Mouse (Mus musculus) embryonic facial prominence, embryonic 12.5 days (tissue): ENCODE measurements at regions not wholly inside any gene's neighbourhood (a gene's known extent, or its start where the extent isn't known, plus 50 kb on each side); places are given as distances from the start of the nearest gene placed in this dataset.

Source experiments
- ATAC-seq: fragments of 200-750 bp; cut with Nextera tagmentation; 2 replicates; pipeline ENCODE4 v1.8.0; 2017; ENCODE audit not compliant: insufficient number of reproducible peaks, insufficient read depth, low FRiP score, low TSS enrichment
- H3K27ac ChIP-seq: fragments of 300-500 bp; sonication (generic); 2 replicates; pipeline ENCODE4 v1.5.1; 2016; ENCODE audit warnings: mild to moderate bottlenecking
- H3K27me3 ChIP-seq: fragments of 300-500 bp; sonication (generic); 2 replicates; pipeline ENCODE4 v1.6.1; 2016; ENCODE audit warnings: mild to moderate bottlenecking, moderate library complexity
- H3K36me3 ChIP-seq: fragments of 300-500 bp; sonication (generic); 2 replicates; pipeline ENCODE4 v1.6.1; 2016; ENCODE audit warnings: mild to moderate bottlenecking
- H3K4me1 ChIP-seq: fragments of 300-500 bp; sonication (generic); 2 replicates; pipeline ENCODE4 v1.6.1; 2016
- H3K4me2 ChIP-seq: fragments of 300-500 bp; sonication (generic); replicated peaks from 2 replicates; pipeline ENCODE4 v1.6.1; 2016; ENCODE audit warnings: mild to moderate bottlenecking, moderate library complexity
- H3K4me3 ChIP-seq: fragments of 300-500 bp; sonication (generic); 2 replicates; pipeline ENCODE4 v1.5.1; 2016; ENCODE audit warnings: mild to moderate bottlenecking
- H3K9ac ChIP-seq: fragments of 300-500 bp; sonication (generic); 2 replicates; pipeline ENCODE4 v1.6.1; 2016; ENCODE audit warnings: mild to moderate bottlenecking, moderate library complexity
- H3K9me3 ChIP-seq: fragments of 300-500 bp; sonication (generic); 2 replicates; pipeline ENCODE4 v1.6.1; 2016; ENCODE audit warnings: mild to moderate bottlenecking, moderate library complexity
- WGBS: fragments of 180-500 bp; shearing (Covaris S2); methylation state at CpG from one replicate; pipeline ENCODE4 v1.1.7; 2016; 5-methylcytosine and 5-hydroxymethylcytosine counted together

DNA sequence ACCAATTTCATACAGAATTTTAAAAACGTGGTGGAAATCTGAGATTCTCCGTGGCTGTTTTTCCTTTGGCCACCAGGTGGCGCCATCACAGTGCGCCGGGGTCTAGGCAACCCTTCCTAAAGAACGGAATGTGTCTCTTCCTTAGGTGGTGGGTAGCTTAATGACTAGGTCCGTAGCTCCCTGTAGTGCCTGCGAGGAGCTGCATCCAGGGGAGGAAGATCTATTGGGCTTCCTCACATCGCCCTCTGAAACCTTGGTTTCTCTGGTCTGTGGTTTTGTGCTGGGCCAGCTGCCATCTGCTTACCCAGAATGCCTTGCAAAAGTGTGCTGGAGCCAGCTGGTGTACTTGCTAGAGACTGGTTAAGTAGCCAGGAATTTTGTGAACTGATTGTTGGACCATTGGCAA lies 107.6 kb downstream of the Slc4a3 start:
- Histone ChIP-seq H3K4me2 (no peak overlapping the region), H3K27me3 (0 out of 2 replicates have a peak, but pooled peaks cover 3% of the 10 kb centered on the region), H3K4me1 (peaks cover 23% of the 10 kb centered on the region; the same call in 1 of the 2 replicates), H3K9me3 (no peaks in the 10 kb centered on the region), H3K4me3 (no peak overlapping the region), H3K36me3 (no peaks in the 10 kb centered on the region), H3K27ac (no peak overlapping the region), H3K9ac (no peak overlapping the region)
- no peak for ATAC-seq
- WGBS = 2% methylated on average over 9 of the region's 9 CpGs

DNA sequence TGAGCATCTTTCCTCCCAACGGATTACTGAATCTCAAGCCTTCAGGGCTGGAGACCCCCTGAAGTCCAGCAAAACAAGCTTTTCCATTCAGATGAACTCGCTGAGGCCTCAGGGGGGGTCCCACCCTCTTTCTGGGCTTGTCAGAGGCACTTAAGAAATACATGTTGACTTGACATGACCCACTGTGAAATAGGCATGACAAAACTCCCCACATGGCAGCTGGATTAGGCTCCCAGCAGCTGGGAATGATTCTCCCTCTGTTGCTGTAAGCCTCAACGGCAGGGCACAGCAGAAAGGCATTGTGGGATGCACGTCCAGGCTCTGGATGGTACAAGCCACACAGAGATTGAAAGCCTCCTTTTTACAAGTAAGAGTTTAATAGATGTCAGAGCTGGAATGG lies 110.5 kb downstream of the Slc4a3 start:
- H3K27ac ChIP-seq = peak overlapping the region; percentile 37
- H3K27me3 ChIP-seq = no peaks in the 10 kb centered on the region
- no peak for ATAC-seq
- 34% methylated on average over 4 of the region's 4 CpGs for WGBS
- no peaks in the 10 kb centered on the region for H3K9me3 ChIP-seq
- no peak overlapping the region for H3K4me3 ChIP-seq
- H3K4me2 ChIP-seq = no peak overlapping the region
- peaks cover 23% of the 10 kb centered on the region; the same call in 1 of the 2 replicates for H3K4me1 ChIP-seq
- no peaks in the 10 kb centered on the region for H3K36me3 ChIP-seq
- no peak overlapping the region for H3K9ac ChIP-seq

DNA sequence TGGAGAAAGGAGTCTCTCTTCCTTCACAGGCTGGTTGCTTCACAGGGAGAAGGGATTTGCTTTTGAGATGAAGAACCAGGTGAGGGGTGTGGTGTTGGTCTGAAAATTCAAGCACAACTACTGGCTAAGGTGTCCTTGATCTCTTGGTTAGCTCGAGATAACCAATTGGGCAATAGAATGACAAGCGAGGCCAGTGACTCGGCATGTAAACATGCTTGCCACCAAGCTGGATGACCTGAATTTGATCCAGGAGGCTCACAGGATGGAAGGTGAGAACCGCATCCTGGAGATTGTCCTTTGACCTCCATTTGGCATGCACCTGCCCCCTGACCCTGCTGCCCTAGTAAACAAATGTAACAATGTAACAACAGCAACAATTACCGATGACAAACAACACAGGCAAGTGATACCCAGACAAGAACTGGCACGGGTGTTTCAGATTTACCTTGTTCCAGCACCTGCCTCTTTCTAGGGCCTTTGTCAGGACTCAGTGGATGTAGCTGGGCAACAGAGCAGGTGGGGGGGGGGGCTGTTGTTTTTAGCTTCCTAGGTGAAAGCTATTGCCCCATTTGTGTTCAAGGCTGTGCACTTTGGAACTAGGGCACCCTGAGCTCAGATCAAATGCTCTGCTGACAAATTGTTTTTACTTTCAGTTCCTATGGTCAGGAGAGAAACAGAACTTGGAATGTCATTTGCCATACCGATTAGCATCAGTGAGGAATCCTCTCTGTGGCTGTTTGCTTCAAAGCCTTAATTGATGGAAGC lies 114.5 kb downstream of the Slc4a3 start:
- ATAC-seq = no peak

DNA sequence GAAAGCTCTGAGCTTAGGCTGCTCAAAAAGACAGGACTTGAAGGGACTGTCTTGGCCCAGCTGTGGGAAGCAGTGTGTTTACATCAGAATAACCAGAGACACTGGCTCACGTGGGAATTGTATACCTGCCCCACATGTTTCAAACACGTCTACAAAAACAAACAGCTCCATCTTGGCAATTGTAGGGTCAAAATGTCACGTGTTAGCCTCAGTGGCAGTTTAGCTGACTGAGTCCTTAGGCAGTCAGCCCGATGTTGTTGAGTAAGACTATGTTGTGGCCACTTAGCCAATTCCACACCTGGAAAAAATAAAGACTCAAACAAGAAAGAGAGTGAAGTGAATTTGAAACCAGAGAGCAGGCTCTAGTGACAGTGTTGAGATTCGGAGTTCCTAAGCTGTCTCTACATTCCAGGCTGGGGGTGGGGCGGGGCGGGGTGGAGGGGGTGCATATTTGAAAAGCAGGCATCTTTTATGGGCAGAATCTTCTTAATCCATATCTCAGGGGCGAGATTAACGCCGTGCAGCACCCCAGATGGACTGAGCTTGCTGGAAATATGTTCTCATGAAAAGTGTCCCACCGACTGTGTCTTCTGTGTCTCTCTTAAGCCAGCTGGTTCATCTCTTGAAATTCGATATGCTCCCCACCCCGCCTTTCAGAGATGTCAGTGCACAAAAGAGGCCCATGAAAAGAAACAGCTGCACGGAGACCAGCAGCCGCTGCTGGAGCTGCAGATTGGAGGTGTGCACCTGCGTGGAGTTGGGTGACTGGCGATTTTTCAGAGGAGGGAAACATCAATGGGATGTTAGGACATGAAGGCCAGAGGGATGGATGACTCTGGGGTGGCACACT lies 116.3 kb downstream of the Slc4a3 start:
- ATAC-seq = peak; percentile 55; the same call in 1 of the 2 replicates
- Histone ChIP-seq H3K4me2 (peak overlapping the region; percentile 38), H3K4me3 (no peak overlapping the region), H3K4me1 (peaks cover 17% of the 10 kb centered on the region), H3K27me3 (no peaks in the 10 kb centered on the region), H3K27ac (peak overlapping the region; percentile 75), H3K36me3 (no peaks in the 10 kb centered on the region), H3K9ac (no peak overlapping the region), H3K9me3 (no peaks in the 10 kb centered on the region)
- WGBS = 7% methylated on average over 17 of the region's 17 CpGs

More for the DNA sequence above, 114.5 kb downstream of the Slc4a3 start:
- Histone ChIP-seq H3K9ac (no peak overlapping the region), H3K9me3 (no peaks in the 10 kb centered on the region), H3K4me3 (no peak overlapping the region), H3K4me2 (no peak overlapping the region), H3K4me1 (peaks cover 28% of the 10 kb centered on the region), H3K27me3 (no peaks in the 10 kb centered on the region), H3K27ac (no peak overlapping the region), H3K36me3 (no peaks in the 10 kb centered on the region)
- WGBS = 73% methylated on average over 7 of the region's 7 CpGs

DNA sequence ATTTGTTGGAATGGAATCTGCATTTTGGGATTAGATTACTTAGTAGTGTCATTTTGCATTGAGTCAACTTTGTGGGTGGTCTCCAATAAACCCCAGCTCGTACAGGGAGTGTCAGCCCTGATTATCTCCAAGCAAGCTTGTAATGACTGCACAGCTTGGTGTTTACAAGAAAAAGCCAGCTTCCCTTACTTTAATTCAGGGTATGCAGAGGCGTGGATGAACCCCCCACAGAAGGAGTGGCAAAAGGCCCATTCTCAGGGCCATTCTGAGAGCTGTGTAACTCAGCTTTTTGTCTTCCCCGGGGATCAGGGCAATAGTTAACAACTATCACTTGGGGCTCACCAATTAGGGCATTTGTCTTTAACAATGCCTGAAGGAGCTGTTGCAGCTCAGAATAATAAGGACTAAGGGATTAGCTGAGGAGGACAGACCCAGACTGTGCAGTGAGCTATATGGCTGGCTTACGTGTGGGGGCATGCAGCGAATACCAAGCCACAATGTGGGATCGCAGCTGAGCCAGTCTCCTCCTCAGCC lies 121.7 kb downstream of the Slc4a3 start:
- ATAC-seq = peak; percentile 75

DNA sequence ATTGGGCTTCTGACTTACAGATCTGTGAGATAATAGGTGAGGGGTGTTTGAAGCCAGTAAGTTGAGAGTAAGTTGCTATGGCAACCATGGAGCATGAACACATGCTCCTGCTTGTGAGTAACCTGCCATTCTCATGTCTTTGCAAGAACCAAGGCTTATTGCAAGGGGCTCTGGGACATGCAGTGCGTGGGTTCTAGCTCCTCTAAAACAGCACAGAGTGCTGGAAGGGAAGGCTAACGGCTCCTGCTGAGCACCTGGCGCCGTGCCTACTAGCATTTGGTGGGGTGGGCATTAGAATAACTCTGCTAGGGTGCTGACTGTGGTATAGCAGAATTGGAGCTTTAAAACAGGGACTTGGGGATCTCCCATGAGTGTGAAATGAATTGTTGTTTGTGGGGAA lies 130.2 kb downstream of the Slc4a3 start:
- WGBS = 86% methylated on average over 4 of the region's 4 CpGs
- no peaks in the 10 kb centered on the region for H3K36me3 ChIP-seq
- no peak for ATAC-seq
- H3K9ac ChIP-seq = no peak overlapping the region
- 0 out of 2 replicates have a peak, but pooled peaks cover 4% of the 10 kb centered on the region for H3K9me3 ChIP-seq
- H3K4me3 ChIP-seq = no peak overlapping the region
- H3K27me3 ChIP-seq = peaks cover 1% of the 10 kb centered on the region; the same call in 1 of the 2 replicates
- peaks cover 3% of the 10 kb centered on the region; the same call in 1 of the 2 replicates for H3K4me1 ChIP-seq
- no peak overlapping the region for H3K4me2 ChIP-seq
- no peak overlapping the region for H3K27ac ChIP-seq

More for the DNA sequence above, 121.7 kb downstream of the Slc4a3 start:
- Histone ChIP-seq H3K9me3 (no peaks in the 10 kb centered on the region), H3K4me1 (peaks cover 15% of the 10 kb centered on the region), H3K4me3 (no peak overlapping the region), H3K27me3 (peaks cover 7% of the 10 kb centered on the region; the same call in 1 of the 2 replicates), H3K27ac (peak overlapping the region; percentile 52), H3K9ac (no peak overlapping the region), H3K36me3 (no peaks in the 10 kb centered on the region), H3K4me2 (no peak overlapping the region)
- 37% methylated on average over 6 of the region's 6 CpGs for WGBS

DNA sequence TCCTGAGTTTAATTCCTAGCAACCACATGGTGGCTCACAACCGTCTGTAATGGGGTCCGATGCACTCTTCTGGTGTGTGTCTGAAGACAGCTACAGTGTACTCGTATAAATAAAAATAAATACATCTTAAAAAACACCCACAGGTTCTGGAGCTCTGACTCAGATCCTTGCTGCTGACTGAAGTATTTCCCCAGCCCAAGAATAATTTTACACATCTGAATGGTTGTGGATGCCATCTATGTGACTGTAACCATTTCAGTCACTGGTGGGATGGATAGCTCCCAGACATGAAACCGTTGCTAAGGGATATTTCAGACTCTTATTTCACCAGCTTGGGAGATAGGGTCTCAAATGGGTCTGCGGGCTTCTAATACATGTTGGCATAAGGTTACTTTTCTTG lies 131.6 kb downstream of the Slc4a3 start:
- 72% methylated on average over 5 of the region's 5 CpGs for WGBS
- Histone ChIP-seq H3K27me3 (no peaks in the 10 kb centered on the region), H3K36me3 (no peaks in the 10 kb centered on the region), H3K4me2 (no peak overlapping the region), H3K9ac (no peak overlapping the region), H3K4me1 (peaks cover 3% of the 10 kb centered on the region; the same call in 1 of the 2 replicates), H3K27ac (no peak overlapping the region), H3K4me3 (no peak overlapping the region), H3K9me3 (peaks cover 10% of the 10 kb centered on the region; the same call in 1 of the 2 replicates)
- no peak for ATAC-seq

DNA sequence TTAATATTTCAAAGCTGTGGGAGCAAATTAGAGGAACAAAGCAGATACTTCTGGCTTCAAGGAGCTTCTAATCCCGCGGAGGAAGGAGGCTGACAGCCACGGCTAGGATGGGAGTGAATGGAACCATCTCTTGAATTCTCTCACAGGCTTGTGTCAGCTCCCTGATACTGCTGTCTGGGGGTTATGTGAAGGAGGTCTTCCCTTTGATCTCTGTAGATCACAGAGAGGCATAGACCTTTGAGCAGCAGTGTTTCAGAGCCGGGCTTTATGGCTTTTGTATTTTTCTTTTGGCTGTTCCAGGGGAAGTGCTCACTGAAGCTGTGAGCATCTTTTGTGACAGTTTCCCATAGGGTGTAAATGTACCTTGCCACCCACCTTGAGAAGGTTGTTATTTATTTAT lies 132.2 kb downstream of the Slc4a3 start:
- Histone ChIP-seq H3K4me1 (peaks cover 3% of the 10 kb centered on the region; the same call in 1 of the 2 replicates), H3K27me3 (no peaks in the 10 kb centered on the region), H3K36me3 (no peaks in the 10 kb centered on the region), H3K4me2 (no peak overlapping the region), H3K4me3 (no peak overlapping the region), H3K9me3 (peaks cover 10% of the 10 kb centered on the region; the same call in 1 of the 2 replicates), H3K27ac (no peak overlapping the region), H3K9ac (no peak overlapping the region)
- no peak for ATAC-seq
- WGBS = 49% methylated on average over 4 of the region's 4 CpGs

DNA sequence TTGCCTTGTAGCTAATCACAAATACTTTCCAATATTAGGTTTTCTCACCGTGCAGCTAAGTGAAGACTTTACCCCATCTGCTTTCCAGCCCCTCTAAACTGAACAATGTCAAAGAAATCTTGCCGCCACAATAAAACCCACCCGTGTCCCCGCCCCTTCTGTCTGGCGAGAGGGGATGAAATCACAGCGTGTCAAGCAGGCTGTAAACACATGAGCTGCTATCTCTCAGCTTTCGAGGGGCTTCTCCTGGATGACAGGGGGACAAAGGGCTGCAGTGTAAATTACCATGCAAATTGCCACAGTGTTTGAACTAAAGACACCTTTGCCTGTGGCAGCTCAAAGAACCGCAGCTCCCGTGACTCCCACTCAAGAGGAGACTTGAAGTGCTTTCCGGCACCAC lies 134.3 kb downstream of the Slc4a3 start:
- peaks cover 3% of the 10 kb centered on the region; the same call in 1 of the 2 replicates for H3K4me1 ChIP-seq
- H3K9me3 ChIP-seq = peaks cover 7% of the 10 kb centered on the region; the same call in 1 of the 2 replicates
- no peak overlapping the region for H3K27ac ChIP-seq
- H3K4me2 ChIP-seq = no peak overlapping the region
- no peak overlapping the region for H3K9ac ChIP-seq
- H3K4me3 ChIP-seq = no peak overlapping the region
- no peaks in the 10 kb centered on the region for H3K36me3 ChIP-seq
- ATAC-seq = no peak
- 42% methylated on average over 10 of the region's 10 CpGs for WGBS
- H3K27me3 ChIP-seq = no peaks in the 10 kb centered on the region

DNA sequence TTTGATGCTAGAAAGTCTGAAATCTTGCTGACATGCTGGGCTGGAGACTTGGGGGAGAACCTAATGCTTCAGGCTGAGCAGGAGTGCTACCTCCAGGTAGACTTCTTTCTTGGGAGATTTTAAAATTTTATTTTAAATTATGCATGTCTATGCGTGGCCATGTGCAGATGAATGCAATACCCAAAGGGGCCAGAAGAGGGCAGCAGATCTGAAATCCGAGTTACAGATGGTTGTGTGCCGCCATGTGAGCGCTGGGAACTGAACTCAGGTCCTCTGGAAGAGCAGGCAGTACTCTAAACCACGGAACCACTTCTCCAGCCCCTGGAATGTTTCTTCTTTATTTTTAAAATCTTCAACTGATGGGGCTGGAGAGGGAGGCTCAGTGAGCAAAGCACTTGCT lies 135.8 kb downstream of the Slc4a3 start:
- Histone ChIP-seq H3K9ac (no peak overlapping the region), H3K27ac (no peak overlapping the region), H3K36me3 (no peaks in the 10 kb centered on the region), H3K4me2 (no peak overlapping the region), H3K4me1 (peaks cover 3% of the 10 kb centered on the region; the same call in 1 of the 2 replicates), H3K27me3 (no peaks in the 10 kb centered on the region), H3K4me3 (no peak overlapping the region), H3K9me3 (peaks cover 7% of the 10 kb centered on the region; the same call in 1 of the 2 replicates)
- ATAC-seq = no peak
- WGBS = 92% methylated on average over 5 of the region's 5 CpGs

DNA sequence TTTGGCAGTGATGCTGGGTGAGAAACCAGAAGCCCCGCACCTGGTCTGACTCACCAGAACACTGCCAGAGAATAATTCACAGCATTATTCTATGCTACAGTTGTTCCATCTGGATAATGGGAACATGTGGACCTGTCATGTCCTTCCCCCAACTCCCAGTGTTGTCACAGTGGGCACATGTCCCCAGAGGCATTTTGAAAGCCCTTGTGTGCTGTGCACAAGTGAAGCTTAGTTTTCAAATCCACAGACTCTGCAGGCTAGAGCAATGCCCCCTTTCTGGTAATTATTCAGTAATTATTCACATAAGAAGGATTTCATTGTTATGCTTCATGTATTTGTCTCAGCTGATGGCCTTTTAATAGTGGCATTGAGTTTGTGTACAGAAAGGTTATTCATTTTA lies 146.7 kb downstream of the Slc4a3 start:
- 78% methylated on average over 1 of the region's 1 CpGs for WGBS
- Histone ChIP-seq H3K27ac (peak overlapping the region; percentile 1; the same call in 1 of the 2 replicates), H3K4me1 (peaks cover 9% of the 10 kb centered on the region), H3K4me3 (no peak overlapping the region), H3K36me3 (no peaks in the 10 kb centered on the region), H3K9me3 (no peaks in the 10 kb centered on the region), H3K9ac (no peak overlapping the region), H3K4me2 (no peak overlapping the region), H3K27me3 (no peaks in the 10 kb centered on the region)
- ATAC-seq = no peak
